In genomic region chr11:49615856-49616725, GRCm38 (mm10) we compare ENCODE assay signal across 22 mouse cellular contexts. TPM values are rescaled to one million over a fixed set of nuclear protein-coding genes. Genes with fewer than 3 reads are reported as not detected.
"Had no signal": no experiment of that assay in that cellular context is flagged by ENCODE, and none has a peak within 500 bp of the region (broad histone marks: within the 10 kb centered on the region; RNA-seq: fewer than 3 reads in every experiment).

No protein-coding gene starts in this region.

- DNase-seq: kidney, adult 8-10 months; kidney, postnatal 25 days; left cerebral cortex, postnatal 4 days; lung, adult 2 months; lung, postnatal 36 days; midbrain, embryonic 14.5 days; thymus, adult 2 months; thymus, postnatal 25 days had no signal

- H3K36me3 ChIP-seq: limb, embryonic 13.5 days; midbrain, embryonic 10.5 days; neural tube, embryonic 15.5 days; stomach, embryonic 15.5 days had no signal

- H3K27ac ChIP-seq: limb, embryonic 13.5 days; liver, embryonic 14.5 days; midbrain, embryonic 10.5 days; neural tube, embryonic 15.5 days; stomach, embryonic 15.5 days had no signal

- H3K4me1 ChIP-seq: limb, embryonic 13.5 days; neural tube, embryonic 15.5 days; stomach, embryonic 15.5 days had no signal

- H3K4me3 ChIP-seq: limb, embryonic 13.5 days; midbrain, embryonic 10.5 days; myocyte; neural tube, embryonic 15.5 days; stomach, embryonic 15.5 days had no signal

- H3K9ac ChIP-seq: limb, embryonic 13.5 days; liver, embryonic 14.5 days; neural tube, embryonic 15.5 days; stomach, embryonic 15.5 days had no signal

RNA-seq across cellular contexts. Expression of gene Scgb3a1, which starts 47.3 kb away (rescaled TPM):
- total RNA-seq: left cerebral cortex, postnatal 10 days; left cerebral cortex, postnatal 4 days; megakaryocyte progenitor cell, adult 5-6 weeks had no signal
- polyA plus RNA-seq: kidney, embryonic 16.5 days; limb, embryonic 13.5 days; liver, embryonic 14.5 days; midbrain, embryonic 10.5 days; midbrain, embryonic 14.5 days; myocyte; neural tube, embryonic 11.5 days; neural tube, embryonic 15.5 days; stomach, embryonic 15.5 days had no signal

RNA-seq across cellular contexts. Expression of gene Olfr1380, which starts 59.4 kb away (rescaled TPM):
- total RNA-seq: left cerebral cortex, postnatal 10 days; left cerebral cortex, postnatal 4 days; megakaryocyte progenitor cell, adult 5-6 weeks had no signal
- polyA plus RNA-seq: kidney, embryonic 16.5 days; limb, embryonic 13.5 days; liver, embryonic 14.5 days; lung, adult 2 months; lung, postnatal 0 days; midbrain, embryonic 10.5 days; midbrain, embryonic 14.5 days; myocyte; neural tube, embryonic 11.5 days; neural tube, embryonic 15.5 days; spleen, adult 2 months; stomach, embryonic 15.5 days; testis, adult 2 months; thymus, adult 2 months; urinary bladder, adult 2 months had no signal
